Mouse (Mus musculus) liver, embryonic 18 days (tissue): ENCODE results near the gene D630023F18Rik. TPM values are rescaled to one million over a fixed set of nuclear protein-coding genes. Genes with fewer than 3 reads are reported as not detected.

ENCODE experiments used
- polyA plus RNA-seq: library from polyadenylated mRNA; depleted of rRNA; stranded (reverse); fragments of >200 nt; gene quantifications from 2 replicates; pipeline ENCODE4 v1.2.3, GENCODE M21; 2012; rRNA removed

D630023F18Rik gene
- 0.17 and 0.21 TPM in 2 replicates for polyA plus RNA-seq

DNA sequence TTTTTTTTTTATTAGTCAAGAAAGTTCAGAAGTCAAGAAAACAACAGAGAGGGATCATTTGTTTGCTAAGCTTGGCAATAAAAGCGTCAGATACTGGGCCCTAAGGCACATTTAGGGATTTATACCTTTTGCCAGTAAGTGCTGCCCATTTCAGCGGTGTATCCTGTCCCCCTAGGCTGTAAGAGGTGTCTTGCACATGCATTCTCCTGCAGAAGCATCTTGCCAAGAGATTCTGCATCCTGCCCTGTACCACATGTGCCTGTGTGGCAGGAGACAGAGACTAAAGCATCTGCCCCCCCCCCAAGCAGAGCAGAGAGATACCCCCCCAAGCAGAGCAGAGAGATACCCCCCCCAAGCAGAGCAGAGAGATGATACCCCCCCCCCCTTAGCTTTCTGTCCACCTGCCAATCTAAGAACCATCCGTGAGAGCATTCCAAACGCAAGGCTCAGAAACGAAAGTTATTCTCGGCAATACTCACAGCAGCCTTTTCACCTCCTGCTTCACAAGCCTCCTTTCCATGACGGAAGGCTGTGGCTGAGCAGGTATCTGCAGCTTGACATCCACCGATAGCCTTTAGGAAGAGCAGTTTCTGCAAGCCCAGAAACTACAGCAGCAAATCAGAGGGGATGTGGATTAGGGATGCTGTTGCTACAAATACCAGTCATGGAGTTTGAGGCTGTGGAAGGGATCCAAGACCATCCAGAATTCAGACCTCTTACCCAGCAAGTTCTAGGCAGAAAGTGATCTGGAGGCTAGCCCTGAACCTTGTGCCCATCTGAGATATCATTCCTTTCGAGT lies at the start of gene D630023F18Rik:
Gene D630023F18Rik (minus strand): TSS at position 641 of the 799 bp plus-strand sequence.

DNA sequence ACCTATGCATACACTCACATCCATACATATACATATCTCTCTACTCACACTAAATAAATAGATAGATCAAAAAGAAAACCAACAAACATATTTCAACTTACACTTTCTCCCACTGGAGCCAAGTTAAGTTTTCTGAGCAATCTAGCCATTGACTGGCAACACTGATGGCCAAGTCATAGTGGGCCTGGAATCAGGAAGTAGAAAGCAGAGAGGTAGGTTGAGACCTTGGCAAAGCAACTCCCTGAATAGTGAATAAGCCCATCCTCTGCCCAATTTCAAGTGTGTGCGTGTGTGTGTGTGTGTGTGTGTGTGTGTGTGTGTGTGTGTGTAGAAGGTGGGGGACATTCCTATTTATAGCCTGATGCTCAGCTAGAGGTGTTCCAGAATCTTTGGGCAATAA lies 3.6 kb downstream of the D630023F18Rik start, which contains the start of gene Gm28845:
Gene Gm28845 (minus strand): TSS at position 121 of the 400 bp plus-strand sequence.

DNA sequence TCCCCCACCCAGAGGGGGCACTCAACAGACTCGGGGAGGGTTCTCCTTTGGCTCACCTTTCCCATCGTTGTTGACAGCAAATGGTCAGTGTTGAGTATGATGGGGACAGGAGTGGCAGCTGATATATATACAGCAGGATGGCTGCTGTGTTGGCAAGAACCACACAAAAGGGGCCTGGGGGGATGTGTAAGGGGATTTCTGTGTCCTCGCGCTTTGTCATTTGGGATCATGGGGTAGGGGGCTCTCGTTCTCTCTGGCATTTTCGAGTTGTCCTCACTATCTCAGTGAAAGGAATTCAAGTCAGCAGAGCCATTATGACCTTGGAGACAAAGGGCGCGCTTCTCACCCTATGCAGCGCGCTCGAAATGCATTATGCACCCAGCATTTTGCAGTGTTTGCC lies 19.7 kb downstream of the D630023F18Rik start, which contains the start of gene Cryga:
Gene Cryga (minus strand): TSS at position 101 of the 400 bp plus-strand sequence.

DNA sequence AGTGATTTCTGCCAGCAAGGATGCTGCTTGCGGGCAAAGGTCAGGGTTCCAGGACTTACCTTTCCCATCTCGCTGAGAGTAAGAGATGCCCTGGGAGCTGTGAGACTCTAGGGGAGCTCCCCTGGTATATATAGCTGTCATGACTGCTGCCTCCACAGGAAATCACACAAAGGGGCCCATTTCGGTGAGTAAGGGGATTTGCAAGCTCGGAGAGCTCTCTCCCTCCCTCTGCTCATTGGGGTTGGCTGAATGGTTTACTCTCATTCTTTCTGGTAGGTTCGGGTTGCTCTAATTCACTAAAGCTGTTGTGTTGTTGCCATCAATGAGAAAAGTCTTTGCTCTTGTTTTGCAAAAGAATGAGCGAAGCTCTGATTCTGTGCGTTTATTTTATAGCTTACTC lies 40.8 kb downstream of the D630023F18Rik start, which contains the start of gene Crygb:
Gene Crygb (minus strand): TSS at position 101 of the 400 bp plus-strand sequence.

DNA sequence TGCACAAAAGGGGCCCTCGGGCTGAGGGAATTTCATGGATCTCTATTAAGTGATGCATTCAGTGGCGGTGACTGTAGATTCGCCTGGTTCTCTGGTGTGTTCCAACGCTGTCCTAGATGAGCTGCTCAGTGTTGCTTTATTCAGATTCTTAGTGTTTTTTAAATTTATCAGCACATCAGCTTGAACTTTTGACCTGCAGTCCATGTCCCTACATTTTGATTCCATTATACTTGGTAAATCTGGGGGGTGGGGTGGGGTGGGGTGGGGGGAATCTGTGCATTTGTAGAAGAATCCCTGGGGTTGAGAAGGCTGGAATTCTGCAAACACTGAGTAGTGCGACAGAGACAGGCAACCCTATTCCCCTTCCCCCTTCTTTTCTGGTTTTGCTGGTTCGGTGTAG lies 49.4 kb downstream of the D630023F18Rik start, which contains the start of gene Crygc:
Gene Crygc (minus strand): TSS at position 101 of the 400 bp plus-strand sequence.

DNA sequence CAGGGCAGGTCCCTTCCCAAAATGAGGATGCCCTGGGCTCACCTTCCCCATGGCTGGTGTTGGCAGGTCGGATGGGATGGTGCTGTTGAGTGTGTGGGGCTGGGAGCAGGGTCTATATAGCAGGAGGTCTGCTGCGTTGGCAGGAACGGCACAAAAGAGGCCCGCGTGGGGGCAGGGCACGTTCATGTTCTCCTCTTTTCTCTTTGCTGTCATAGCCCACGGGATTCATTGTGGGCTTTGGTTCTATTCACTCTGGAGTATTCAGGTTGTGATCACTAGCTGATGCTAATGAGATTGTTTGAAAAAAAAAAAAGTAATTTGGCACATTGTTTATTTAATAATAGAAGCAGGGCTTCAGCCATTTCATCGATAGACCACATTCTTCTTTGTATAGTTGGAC lies 59.7 kb downstream of the D630023F18Rik start, which contains the start of gene Crygd:
Gene Crygd (minus strand): TSS at position 101 of the 400 bp plus-strand sequence.

Other genes with a start within 250 kb of the D630023F18Rik start
- gene Plekhm3, start 166.4 kb downstream of the D630023F18Rik start, polyA plus RNA-seq, result 0.77 and 0.86 TPM in 2 replicates
- 0.06 and 0.07 TPM in 2 replicates for gene Akr1cl, start 90.5 kb downstream of the D630023F18Rik start, polyA plus RNA-seq
- gene Cryge, start 72.1 kb downstream of the D630023F18Rik start, polyA plus RNA-seq, result not detected in 2 replicates
- not detected in 2 replicates for gene Crygd, start 59.8 kb downstream of the D630023F18Rik start, polyA plus RNA-seq
- gene Crygc, start 49.5 kb downstream of the D630023F18Rik start, polyA plus RNA-seq, result not detected in 2 replicates
- not detected in 2 replicates for gene Crygb, start 40.9 kb downstream of the D630023F18Rik start, polyA plus RNA-seq
- gene Cryga, start 19.8 kb downstream of the D630023F18Rik start, polyA plus RNA-seq, result not detected in 2 replicates
- gene Gm28845, start 3.7 kb downstream of the D630023F18Rik start, polyA plus RNA-seq, result not detected in 2 replicates
- 77.1 and 113 TPM in 2 replicates for gene Idh1, start 63.3 kb upstream of the D630023F18Rik start, polyA plus RNA-seq
- 2.6 and 3.3 TPM in 2 replicates for gene Pikfyve, start 63.5 kb upstream of the D630023F18Rik start, polyA plus RNA-seq
- 0.09 and 0.24 TPM in 2 replicates for gene Pth2r, start 158.8 kb upstream of the D630023F18Rik start, polyA plus RNA-seq